Mouse (Mus musculus) heart, postnatal 0 days (tissue): ENCODE results near the gene Igsf9. TPM values are rescaled to one million over a fixed set of nuclear protein-coding genes. Genes with fewer than 3 reads are reported as not detected.

Source experiments
- ATAC-seq: fragments of 200-750 bp; cut with Nextera tagmentation; 2 replicates; pipeline ENCODE4 v1.8.0; 2017; ENCODE audit warnings: low read depth, moderate number of reproducible peaks, moderate library complexity; ENCODE audit not compliant: insufficient read depth
- DNase-seq: peaks from one replicate; pipeline ENCODE4 v3.0.0-alpha.2; 2016; ENCODE audit warnings: low spot score
- H3K27ac ChIP-seq: fragments of 300-500 bp; sonication (generic); 2 replicates; pipeline ENCODE4 v1.5.1; 2014; ENCODE audit warnings: low read depth, mild to moderate bottlenecking
- H3K27me3 ChIP-seq: fragments of 300-500 bp; sonication (generic); 2 replicates; pipeline ENCODE4 v1.6.1; 2014; ENCODE audit warnings: low read length, mixed read lengths; ENCODE audit not compliant: control insufficient read depth, insufficient read depth
- H3K36me3 ChIP-seq: fragments of 300-500 bp; sonication (generic); replicated peaks from 2 replicates; pipeline ENCODE4 v1.6.1; 2014; ENCODE audit warnings: low read length, mixed read lengths; ENCODE audit not compliant: control insufficient read depth, insufficient read depth
- H3K4me1 ChIP-seq: fragments of 300-500 bp; sonication (generic); 2 replicates; pipeline ENCODE4 v1.6.1; 2014; ENCODE audit warnings: antibody characterized with exemption; ENCODE audit not compliant: control insufficient read depth, insufficient read depth
- H3K4me2 ChIP-seq: fragments of 300-500 bp; sonication (generic); 2 replicates; pipeline ENCODE4 v1.6.1; 2014; ENCODE audit warnings: low read depth, mild to moderate bottlenecking, low read length, moderate library complexity
- H3K4me3 ChIP-seq: fragments of 300-500 bp; sonication (generic); 2 replicates; pipeline ENCODE4 v1.5.1; 2014; ENCODE audit warnings: low read depth, low read length
- H3K9ac ChIP-seq: fragments of 300-500 bp; sonication (generic); replicated peaks from 2 replicates; pipeline ENCODE4 v1.6.1; 2014; ENCODE audit warnings: low read depth, low read length, mixed read lengths
- H3K9me3 ChIP-seq: fragments of 300-500 bp; sonication (generic); replicated peaks from 2 replicates; pipeline ENCODE4 v1.6.1; 2016; ENCODE audit warnings: low read length; ENCODE audit not compliant: control insufficient read depth
- CTCF ChIP-seq: IDR thresholded peaks from 2 replicates; pipeline ENCODE4 v1.5.1; 2016; ENCODE audit warnings: antibody characterized with exemption, control low read depth, low read depth
- EP300 ChIP-seq: IDR thresholded peaks from 2 replicates; pipeline ENCODE4 v1.6.1; 2016; ENCODE audit warnings: antibody characterized with exemption, low read depth
- whole genome bisulfite sequencing: fragments of 180-500 bp; shearing (Covaris S2); extraction: QIAGEN DNeasy Blood & Tissue Kit; methylation state at CpG from one replicate; pipeline ENCODE4 v1.1.7; 2014; 5-methylcytosine and 5-hydroxymethylcytosine counted together
- polyA plus RNA-seq: library from polyadenylated mRNA; unstranded; fragments of >200 nt; fragmentation: Nextera tagmentation; extraction: Ambion mirVana; gene quantifications from 2 replicates; pipeline ENCODE4 v1.2.1, GENCODE M21; 2015
- total RNA-seq: library from RNA; depleted of rRNA; stranded (reverse); fragments of >200 nt; gene quantifications from 2 replicates; pipeline ENCODE4 v1.2.3, GENCODE M21; 2014; ENCODE audit warnings: low replicate concordance

Igsf9 gene
- total and polyA plus RNA-seq, 2 experiments from 2014 or later, result 0.78 to 3.2 TPM

DNA sequence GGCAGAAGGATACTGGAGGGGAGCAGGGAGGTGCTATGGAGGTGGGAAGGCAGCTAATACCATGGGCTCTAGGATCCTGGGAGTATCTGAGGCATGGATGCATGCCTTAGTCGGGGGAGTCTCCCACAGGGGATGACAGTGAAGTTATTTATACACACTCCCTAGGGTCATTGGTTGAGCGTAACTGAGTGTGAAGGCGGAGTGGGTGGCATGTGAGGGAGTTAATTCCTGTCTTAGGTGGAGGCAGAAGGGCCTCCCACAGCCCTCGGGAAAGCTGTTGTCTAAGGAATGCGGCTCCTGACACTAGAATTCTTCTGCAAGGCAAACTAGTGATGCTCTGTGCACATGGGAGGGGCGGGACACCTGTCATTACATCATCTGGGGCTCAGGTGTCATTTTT lies 44.8 kb upstream of the Igsf9 start:
- WGBS, result 31% methylated on average over 6 of the region's 6 CpGs
- Histone ChIP-seq H3K27me3 (no peaks in the 10 kb centered on the region), H3K4me1 (peaks cover 16% of the 10 kb centered on the region), H3K9ac (no peak overlapping the region), H3K4me2 (no peak overlapping the region), H3K4me3 (no peak overlapping the region), H3K36me3 (no peaks in the 10 kb centered on the region), H3K9me3 (no peaks in the 10 kb centered on the region), H3K27ac (no peak overlapping the region)
- DNase-seq (no peak), ATAC-seq (peak; percentile 37)
- no peak for TF ChIP-seq EP300
- TF ChIP-seq CTCF, result no peak

DNA sequence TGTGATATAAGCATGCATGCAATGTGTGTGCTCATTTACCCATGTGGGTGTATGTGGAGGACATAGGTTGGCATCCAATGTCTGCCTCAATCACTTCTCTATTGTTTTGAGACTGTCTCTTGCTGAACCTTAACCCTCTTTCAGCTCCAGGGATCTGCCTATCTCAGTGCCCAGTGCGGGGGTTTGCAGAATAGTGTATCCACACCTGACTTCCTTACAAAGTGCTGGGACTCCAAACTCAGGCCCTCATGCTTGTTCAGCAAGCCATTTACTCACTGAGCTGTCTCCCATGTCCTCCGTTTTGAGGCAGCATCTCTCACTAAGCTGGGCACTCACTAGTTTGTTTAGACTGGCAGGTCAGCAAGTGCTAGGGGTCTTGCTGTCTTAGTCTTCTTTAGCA lies 43.0 kb upstream of the Igsf9 start:
- no peak overlapping the region for H3K9ac ChIP-seq
- DNase-seq (no peak), ATAC-seq (no peak)
- no peak overlapping the region for H3K4me3 ChIP-seq
- 75% methylated on average over 2 of the region's 2 CpGs for WGBS
- TF ChIP-seq CTCF, result no peak
- TF ChIP-seq EP300, result no peak
- no peaks in the 10 kb centered on the region for H3K27me3 ChIP-seq
- no peaks in the 10 kb centered on the region for H3K4me1 ChIP-seq
- H3K27ac ChIP-seq, result no peak overlapping the region
- H3K36me3 ChIP-seq, result no peaks in the 10 kb centered on the region
- H3K4me2 ChIP-seq, result no peak overlapping the region
- H3K9me3 ChIP-seq, result no peaks in the 10 kb centered on the region

DNA sequence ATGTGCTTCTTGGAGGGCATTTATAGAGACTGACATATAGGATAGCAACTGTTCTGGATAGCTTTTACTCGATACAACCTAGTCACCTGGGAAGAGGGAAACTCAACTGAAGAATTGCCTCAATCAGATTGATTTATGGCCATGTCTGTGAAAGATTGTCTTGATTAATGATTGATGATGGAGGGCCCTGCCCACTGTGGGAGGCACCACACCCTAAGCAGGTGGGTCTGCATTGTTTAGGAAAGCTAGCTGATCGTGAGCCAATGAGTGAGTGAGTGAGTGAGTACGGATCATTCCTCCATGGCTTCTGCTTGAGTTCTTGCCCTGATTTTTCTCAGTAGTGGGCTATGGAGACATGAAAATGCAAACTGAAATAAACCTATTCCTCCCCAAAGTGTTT lies 41.1 kb upstream of the Igsf9 start:
- Histone ChIP-seq H3K4me2 (no peak overlapping the region), H3K27ac (no peak overlapping the region), H3K9ac (no peak overlapping the region), H3K9me3 (no peaks in the 10 kb centered on the region), H3K27me3 (no peaks in the 10 kb centered on the region), H3K4me1 (no peaks in the 10 kb centered on the region), H3K36me3 (no peaks in the 10 kb centered on the region), H3K4me3 (no peak overlapping the region)
- DNase-seq (no peak), ATAC-seq (no peak)
- 88% methylated on average over 3 of the region's 3 CpGs for WGBS
- no peak for TF ChIP-seq CTCF
- TF ChIP-seq EP300, result no peak

DNA sequence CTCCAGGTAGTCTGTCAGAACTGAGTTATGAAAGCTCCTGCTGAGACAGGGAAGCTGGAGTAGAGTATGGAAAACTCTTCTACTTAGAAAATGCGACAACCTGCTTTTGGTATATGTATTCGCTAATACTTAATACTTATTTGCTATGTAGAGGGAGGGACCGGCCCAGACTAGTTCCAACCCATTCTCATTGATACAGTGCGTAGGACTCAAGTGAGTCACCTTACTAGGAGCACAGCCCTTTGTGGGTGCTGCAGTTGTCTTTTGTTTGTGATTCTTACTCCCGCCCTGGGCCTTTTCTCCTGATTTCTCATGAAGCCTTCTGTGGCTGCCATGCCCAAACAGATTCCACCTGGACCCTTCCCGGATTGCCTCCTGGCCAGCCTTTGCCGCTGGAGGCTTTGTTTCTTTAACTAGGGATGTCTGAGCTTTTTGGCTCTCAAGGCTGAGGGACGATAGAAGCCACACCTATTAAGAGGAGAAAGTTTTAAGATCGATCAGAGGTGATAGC lies 39.6 kb upstream of the Igsf9 start:
- 78% methylated on average over 9 of the region's 9 CpGs for WGBS
- Histone ChIP-seq H3K36me3 (no peaks in the 10 kb centered on the region), H3K27me3 (no peaks in the 10 kb centered on the region), H3K4me2 (no peak overlapping the region), H3K27ac (no peak overlapping the region), H3K9me3 (no peaks in the 10 kb centered on the region), H3K9ac (no peak overlapping the region), H3K4me1 (no peaks in the 10 kb centered on the region), H3K4me3 (no peak overlapping the region)
- ATAC-seq (no peak), DNase-seq (no peak)
- TF ChIP-seq EP300, result no peak
- no peak for TF ChIP-seq CTCF

DNA sequence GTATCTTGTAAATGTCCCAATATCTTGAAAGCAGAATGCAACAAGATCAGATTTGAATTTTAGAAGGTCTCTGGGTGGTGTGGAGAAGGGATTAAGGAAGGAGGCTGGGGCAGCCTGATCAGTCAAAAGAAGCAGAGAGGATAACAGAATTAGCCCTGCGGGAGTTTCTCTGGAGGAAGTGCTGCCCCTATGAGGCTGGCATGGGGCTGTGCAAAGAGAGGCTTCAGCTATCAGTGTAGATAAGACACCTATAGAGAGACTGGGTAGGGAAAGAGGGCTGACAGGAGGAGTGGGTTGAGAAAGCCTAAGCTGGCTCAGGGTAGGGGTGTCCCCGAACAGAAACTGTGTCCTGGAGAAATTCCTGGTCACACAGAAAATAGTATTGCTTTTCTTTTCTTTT lies 31.4 kb upstream of the Igsf9 start:
- TF ChIP-seq CTCF (peak; percentile 29), EP300 (no peak)
- Histone ChIP-seq H3K4me3 (no peak overlapping the region), H3K27ac (no peak overlapping the region), H3K36me3 (no peaks in the 10 kb centered on the region), H3K9me3 (no peaks in the 10 kb centered on the region), H3K4me1 (peaks cover 5% of the 10 kb centered on the region; the same call in 1 of the 2 replicates), H3K9ac (no peak overlapping the region), H3K27me3 (no peaks in the 10 kb centered on the region), H3K4me2 (no peak overlapping the region)
- ATAC-seq (no peak), DNase-seq (no peak)
- WGBS, result 25% methylated on average over 2 of the region's 2 CpGs

DNA sequence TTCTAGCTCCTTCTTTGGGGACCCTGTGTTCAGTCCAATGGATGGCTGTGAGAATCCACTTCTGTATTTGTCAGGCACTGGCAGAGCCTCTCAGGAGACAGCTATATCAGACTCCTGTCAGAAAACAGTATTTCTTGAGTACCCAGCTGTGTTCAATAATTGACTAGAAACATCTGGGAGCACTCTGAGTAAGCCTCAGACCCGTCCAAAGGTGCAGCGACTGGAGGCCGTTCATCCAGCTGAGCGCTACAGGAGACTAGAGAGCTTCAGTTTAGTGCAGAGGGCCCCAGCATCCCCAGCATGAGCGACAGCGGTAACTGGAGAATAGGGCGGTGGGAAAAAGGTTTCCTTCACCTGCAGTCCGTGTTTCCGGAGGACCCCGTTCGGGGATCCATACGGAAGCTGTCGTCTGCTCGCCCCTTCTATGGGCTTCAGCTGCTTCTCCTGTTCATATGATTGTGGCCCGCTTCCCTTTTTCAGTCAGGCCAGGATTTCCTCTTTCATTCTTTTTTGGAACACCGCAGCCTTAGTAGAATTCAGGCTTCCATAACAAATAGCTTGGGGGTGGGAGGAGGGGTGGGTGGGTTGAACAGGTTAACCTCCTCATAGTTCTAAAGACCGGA lies 30.6 kb upstream of the Igsf9 start:
- no peak for TF ChIP-seq EP300
- no peak for TF ChIP-seq CTCF
- H3K9ac ChIP-seq, result no peak overlapping the region
- no peaks in the 10 kb centered on the region for H3K9me3 ChIP-seq
- H3K36me3 ChIP-seq, result no peaks in the 10 kb centered on the region
- H3K4me2 ChIP-seq, result no peak overlapping the region
- H3K4me1 ChIP-seq, result peaks cover 5% of the 10 kb centered on the region; the same call in 1 of the 2 replicates
- ATAC-seq (no peak), DNase-seq (no peak)
- no peaks in the 10 kb centered on the region for H3K27me3 ChIP-seq
- 37% methylated on average over 17 of the region's 17 CpGs for WGBS
- H3K4me3 ChIP-seq, result no peak overlapping the region
- no peak overlapping the region for H3K27ac ChIP-seq
